Mouse (Mus musculus): Measurements from ENCODE around the gene Slit1.

- TF ChIP-seq POLR2A (IDR thresholded peaks at IDR 0.05; ENCODE audit: insufficient read length, low read depth) = no peak
- no peak for TF ChIP-seq MAX (IDR thresholded peaks at IDR 0.05; ENCODE audit: low read depth)
- no peak for TF ChIP-seq TCF12 (IDR thresholded peaks at IDR 0.05; ENCODE audit: insufficient read depth, poor library complexity, severe bottlenecking)
- no peak for TF ChIP-seq MYOG (IDR thresholded peaks at IDR 0.05; ENCODE audit: control insufficient read depth in 1 of 3, insufficient read depth in 1 of 3, insufficient read length in 2 of 3, low read depth in 2 of 3)
- TF ChIP-seq E2F4 (IDR thresholded peaks at IDR 0.05; ENCODE audit: insufficient read depth) = no peak
These were observed 174.7 kb downstream of the Slit1 start for GRCm38 (mm10) chr19:41568791-41569190.
